Mouse (Mus musculus) spleen, adult 2 months (tissue): Measurements from ENCODE around the gene Fam241a. TPM values are rescaled to one million over a fixed set of nuclear protein-coding genes. Genes with fewer than 3 reads are reported as not detected.

Experiments used
- DNase-seq, 2 experiments: peaks; one replicate each; pipeline versions ENCODE4 v3.0.0 to v3.0.0-alpha.2; 2012 to 2021; ENCODE audit warnings: low spot score in 2 of 2, low read depth in 1 of 2
- H3K27ac ChIP-seq: fragments of 200-500 bp; 2 replicates; pipeline ENCODE4 v1.5.1; 2012; ENCODE audit warnings: low read length, inconsistent platforms; ENCODE audit not compliant: insufficient read depth
- H3K27me3 ChIP-seq: fragments of 200-500 bp; 2 replicates; pipeline ENCODE4 v1.6.1; 2012; ENCODE audit warnings: mild to moderate bottlenecking, moderate library complexity, low read length, inconsistent platforms; ENCODE audit not compliant: control insufficient read depth, insufficient read depth
- H3K36me3 ChIP-seq: fragments of 200-500 bp; 2 replicates; pipeline ENCODE4 v1.6.1; 2012; ENCODE audit warnings: mild to moderate bottlenecking, low read length, inconsistent platforms; ENCODE audit not compliant: control insufficient read depth, insufficient read depth
- H3K4me1 ChIP-seq: fragments of 200-500 bp; 2 replicates; pipeline ENCODE4 v1.6.1; 2011; ENCODE audit warnings: inconsistent platforms; ENCODE audit not compliant: control insufficient read depth, insufficient read depth, insufficient read length
- H3K4me3 ChIP-seq: fragments of 200-500 bp; 2 replicates; pipeline ENCODE4 v1.5.1; 2011; ENCODE audit warnings: mild to moderate bottlenecking, inconsistent platforms; ENCODE audit not compliant: insufficient read depth, insufficient read length; ENCODE audit errors: extremely low read depth
- CTCF ChIP-seq: fragments of 200-500 bp; IDR thresholded peaks from 2 replicates; pipeline ENCODE4 v1.5.1; 2011; ENCODE audit warnings: mild to moderate bottlenecking, inconsistent platforms; ENCODE audit not compliant: insufficient read depth, insufficient read length, insufficient replicate concordance; ENCODE audit errors: extremely low read depth
- POLR2A ChIP-seq: fragments of 200-500 bp; IDR thresholded peaks from 2 replicates; pipeline ENCODE4 v1.6.1; 2011; ENCODE audit warnings: low read depth, low read length, inconsistent platforms
- WGBS: fragments of 180-500 bp; shearing (Covaris S2); methylation state at CpG from one replicate; pipeline ENCODE4 v1.1.7; 2018; 5-methylcytosine and 5-hydroxymethylcytosine counted together
- polyA plus RNA-seq: library from polyadenylated mRNA; depleted of rRNA; stranded (reverse); fragments of >200 nt; gene quantifications from 2 replicates; pipeline ENCODE4 v1.2.3, GENCODE M21; 2012

Fam241a gene
- polyA plus RNA-seq, 1 experiment: 4.3 TPM

DNA sequence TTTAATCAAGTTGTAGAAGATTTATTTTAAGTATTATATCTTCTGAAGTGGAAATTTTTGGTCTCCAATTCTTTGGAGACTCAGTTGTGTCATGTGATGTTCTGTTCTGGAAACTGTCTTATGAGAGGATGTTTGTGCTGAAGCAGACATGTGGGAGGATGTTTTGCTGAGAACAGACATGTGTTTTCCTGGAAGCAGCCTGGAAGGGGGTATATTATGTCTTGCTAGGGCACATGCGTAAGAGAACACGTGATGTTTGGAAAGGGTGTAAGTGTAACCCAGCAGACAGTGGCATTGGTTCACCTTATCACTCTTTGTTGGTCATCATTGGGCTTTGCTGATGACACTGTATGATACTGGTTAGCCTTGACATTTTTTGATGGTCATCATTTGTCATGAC, 20.6 kb downstream of the Fam241a start:
- Histone ChIP-seq H3K4me1 (no peaks in the 10 kb centered on the region; the same call in 1 of the 2 replicates), H3K36me3 (no peaks in the 10 kb centered on the region; the same call in 1 of the 2 replicates), H3K27me3 (no peaks in the 10 kb centered on the region), H3K27ac (0 out of 2 replicates have a peak overlapping the region, but pooled peaks have one; percentile 18), H3K4me3 (no peak overlapping the region)
- DNase-seq: peak in 1 of 2 experiments; percentile 14
- no peak for TF ChIP-seq POLR2A
- TF ChIP-seq CTCF: no peak
- WGBS: 91% methylated on average over 2 of the region's 2 CpGs

DNA sequence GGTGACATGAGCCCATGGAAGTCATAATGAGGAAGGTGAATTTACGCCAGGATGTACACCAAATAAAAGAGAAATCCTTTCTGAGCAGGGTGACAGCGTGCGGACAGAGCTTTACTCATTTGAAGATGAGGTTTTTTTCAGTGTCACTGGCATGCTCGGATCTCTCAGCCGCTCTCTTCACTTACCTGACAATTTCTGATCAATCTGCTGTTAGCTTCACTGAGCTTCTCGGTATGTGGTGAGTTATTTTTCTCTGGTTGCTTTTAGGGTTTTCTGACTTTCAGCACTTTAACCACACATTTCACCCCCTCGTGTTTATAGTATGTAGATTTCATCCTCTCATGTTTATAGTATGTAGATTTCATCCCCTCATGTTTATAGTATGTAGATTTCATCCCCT, 21.1 kb downstream of the Fam241a start:
- TF ChIP-seq POLR2A: no peak
- TF ChIP-seq CTCF: no peak
- 90% methylated on average over 7 of the region's 7 CpGs for WGBS

DNA sequence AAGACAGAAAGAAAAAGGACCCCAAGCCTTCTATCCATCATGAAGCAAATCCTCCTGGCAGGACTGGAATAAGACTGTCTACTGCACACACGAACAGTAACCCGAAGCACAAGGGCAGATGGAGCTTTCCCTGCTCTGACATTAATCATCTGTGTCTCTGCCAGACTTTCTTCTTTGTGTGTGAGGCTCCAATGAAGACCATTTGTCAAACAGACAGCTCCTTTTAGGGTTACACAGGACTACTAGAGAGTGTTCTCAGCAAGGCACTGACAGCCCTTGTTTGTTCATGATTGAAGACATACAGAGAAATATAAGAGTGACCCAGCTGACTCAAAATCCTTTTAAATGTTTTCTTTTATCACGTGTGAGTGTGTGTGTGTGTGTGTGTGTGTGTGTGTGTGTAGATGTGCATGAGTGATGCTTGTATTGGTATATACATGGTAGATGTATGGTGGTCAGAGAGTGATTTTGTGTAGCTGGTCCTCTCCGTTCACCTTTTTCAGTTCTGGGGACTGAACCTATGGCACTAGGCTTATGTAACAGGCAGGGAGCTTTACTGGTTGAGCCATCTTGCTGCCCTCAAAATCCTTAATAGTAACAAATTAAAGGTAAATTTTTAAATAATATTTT, 21.8 kb downstream of the Fam241a start:
- DNase-seq: no peak
- Histone ChIP-seq H3K27me3 (no peaks in the 10 kb centered on the region), H3K4me1 (no peaks in the 10 kb centered on the region; the same call in 1 of the 2 replicates), H3K27ac (no peak overlapping the region), H3K36me3 (no peaks in the 10 kb centered on the region; the same call in 1 of the 2 replicates), H3K4me3 (no peak overlapping the region)
- TF ChIP-seq POLR2A (no peak), CTCF (no peak)
- 81% methylated on average over 4 of the region's 4 CpGs for WGBS

More for the DNA sequence above, 21.1 kb downstream of the Fam241a start:
- no peaks in the 10 kb centered on the region; the same call in 1 of the 2 replicates for H3K36me3 ChIP-seq
- H3K4me3 ChIP-seq: no peak overlapping the region
- no peak for DNase-seq
- H3K27ac ChIP-seq: peak overlapping the region; percentile 46; the same call in 1 of the 2 replicates
- H3K4me1 ChIP-seq: no peaks in the 10 kb centered on the region; the same call in 1 of the 2 replicates
- no peaks in the 10 kb centered on the region for H3K27me3 ChIP-seq

DNA sequence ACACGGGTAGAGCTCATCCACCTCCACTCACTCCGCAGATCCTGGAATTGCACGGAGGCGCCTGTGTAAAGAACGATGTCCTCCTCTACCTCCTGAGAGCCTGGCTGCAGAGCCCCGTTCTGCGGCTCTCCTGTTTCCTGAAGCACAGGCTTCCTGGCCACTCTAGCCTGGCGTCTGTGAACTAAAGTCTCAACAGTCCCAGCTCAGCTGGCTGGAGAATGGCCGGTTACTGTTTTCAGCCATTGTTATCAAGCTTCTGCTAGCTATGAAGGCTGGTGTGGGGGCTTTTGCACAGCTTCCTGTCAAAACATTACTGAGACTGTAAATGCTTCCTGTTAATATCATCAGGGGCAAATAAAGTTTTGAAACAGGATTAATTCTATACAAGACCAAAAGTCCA, 24.5 kb downstream of the Fam241a start:
- no peak for TF ChIP-seq CTCF
- no peak for TF ChIP-seq POLR2A
- H3K4me3 ChIP-seq: no peak overlapping the region
- no peaks in the 10 kb centered on the region; the same call in 1 of the 2 replicates for H3K4me1 ChIP-seq
- no peaks in the 10 kb centered on the region for H3K27me3 ChIP-seq
- 72% methylated on average over 9 of the region's 9 CpGs for WGBS
- no peak overlapping the region for H3K27ac ChIP-seq
- H3K36me3 ChIP-seq: no peaks in the 10 kb centered on the region; the same call in 1 of the 2 replicates
- no peak for DNase-seq

- no peak for TF ChIP-seq CTCF
- no peak for TF ChIP-seq POLR2A
- no peaks in the 10 kb centered on the region for H3K36me3 ChIP-seq
- 94% methylated on average over 5 of the region's 5 CpGs for WGBS
- DNase-seq: no peak
- no peaks in the 10 kb centered on the region for H3K27me3 ChIP-seq
- no peak overlapping the region for H3K27ac ChIP-seq
- H3K4me3 ChIP-seq: no peak overlapping the region
- peaks cover 2% of the 10 kb centered on the region; the same call in 1 of the 2 replicates for H3K4me1 ChIP-seq
Observed at GRCm38 (mm10) chr3:127868880-127869279, 27.2 kb downstream of the Fam241a start.

- TF ChIP-seq CTCF (no peak), POLR2A (no peak)
- H3K4me3 ChIP-seq: no peak overlapping the region
- no peaks in the 10 kb centered on the region for H3K36me3 ChIP-seq
- peaks cover 2% of the 10 kb centered on the region; the same call in 1 of the 2 replicates for H3K4me1 ChIP-seq
- H3K27ac ChIP-seq: no peak overlapping the region
- WGBS: 84% methylated on average over 9 of the region's 9 CpGs
- DNase-seq: peak in 1 of 2 experiments; percentile 38
- no peaks in the 10 kb centered on the region for H3K27me3 ChIP-seq
Observed at GRCm38 (mm10) chr3:127868046-127868758, 27.9 kb downstream of the Fam241a start.
